Mouse (Mus musculus) thymus, postnatal 4 days (tissue): ENCODE results near the gene Gm5796.
"Not testable (repeated sequence)": the region's sequence is repeated elsewhere in the genome, so short reads cannot be mapped to it uniquely, and the experiment has no call there.

Experiments used
- DNase-seq: peaks from one replicate; pipeline ENCODE4 v3.0.0; 2021

Gene Gm5796

GRCm38 (mm10) chr14:4023641-4024040 lies at the start of gene Gm5796:
Gene Gm5796 (plus strand): TSS chr14:4023941.
- not testable (repeated sequence) for DNase-seq

GRCm38 (mm10) chr14:3998094-3998493 lies 25.6 kb upstream of the Gm5796 start, which contains the start of gene Gm3099:
Gene Gm3099 (plus strand): TSS chr14:3998394.
- not testable (repeated sequence) for DNase-seq

DNA sequence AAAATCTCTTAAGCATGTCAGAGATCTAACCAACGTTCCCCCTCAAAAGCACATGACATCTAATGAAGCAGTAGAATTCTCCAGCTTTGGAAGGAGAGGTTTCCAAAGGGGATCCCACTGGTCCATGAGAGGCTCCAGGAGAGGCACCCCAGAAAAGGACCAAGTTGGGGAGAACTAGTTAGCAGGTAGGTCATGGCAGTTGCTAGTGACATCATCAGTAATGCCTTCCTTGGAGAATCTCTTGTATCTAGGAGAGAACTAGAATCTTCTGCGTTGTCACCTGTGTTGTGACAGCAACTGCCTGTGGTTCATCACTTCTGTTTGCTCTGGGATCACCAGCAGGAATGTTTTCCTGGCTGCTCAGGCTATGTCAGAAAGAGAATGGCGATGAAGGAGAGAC lies 60.1 kb downstream of the Gm5796 start, which contains the start of gene Gm3115:
TSS of gene Gm3115 (plus strand) at position 301 of the 400 bp plus-strand sequence.
- DNase-seq = not testable (repeated sequence)
